Mouse (Mus musculus) stomach, postnatal 0 days (tissue): Measurements from ENCODE around the gene Senp2.

ENCODE experiments used
- CTCF ChIP-seq: IDR thresholded peaks from 2 replicates; pipeline ENCODE4 v1.5.1; 2016; ENCODE audit warnings: antibody characterized with exemption, low read depth, mild to moderate bottlenecking, moderate library complexity
- EP300 ChIP-seq: optimal IDR thresholded peaks from 2 replicates; pipeline ENCODE3; 2016; ENCODE audit warnings: antibody characterized with exemption

DNA sequence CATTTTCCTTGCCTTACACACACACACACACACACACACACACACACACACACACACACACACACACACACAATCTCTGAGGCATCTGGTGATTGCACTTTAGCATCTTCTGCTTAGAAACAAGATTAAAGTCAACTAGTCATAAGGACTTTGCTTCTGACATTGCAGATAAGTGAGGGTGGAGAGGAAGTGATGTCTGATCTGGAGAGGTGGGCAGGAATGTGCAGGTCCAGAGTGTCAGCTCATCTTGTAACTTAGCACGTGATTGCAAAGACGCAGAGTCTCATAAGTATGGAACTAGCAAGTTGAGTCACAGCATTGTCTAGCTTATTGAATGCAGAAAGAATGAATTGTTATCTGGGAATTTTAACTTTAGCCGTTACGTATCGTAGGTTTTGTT is 18.2 kb downstream of the Senp2 start:
- no peak for TF ChIP-seq EP300
- TF ChIP-seq CTCF = no peak
